Mouse (Mus musculus): ENCODE results near the gene Bpifa1. TPM values are rescaled to one million over a fixed set of nuclear protein-coding genes. Genes with fewer than 3 reads are reported as not detected.
"Not testable (repeated sequence)": the region's sequence is repeated elsewhere in the genome, so short reads cannot be mapped to it uniquely, and the experiment has no call there.

Bpifa1 gene
- total RNA-seq (2015), result not detected in 2 replicates
- total RNA-seq (2017), result not detected in 2 replicates

DNA sequence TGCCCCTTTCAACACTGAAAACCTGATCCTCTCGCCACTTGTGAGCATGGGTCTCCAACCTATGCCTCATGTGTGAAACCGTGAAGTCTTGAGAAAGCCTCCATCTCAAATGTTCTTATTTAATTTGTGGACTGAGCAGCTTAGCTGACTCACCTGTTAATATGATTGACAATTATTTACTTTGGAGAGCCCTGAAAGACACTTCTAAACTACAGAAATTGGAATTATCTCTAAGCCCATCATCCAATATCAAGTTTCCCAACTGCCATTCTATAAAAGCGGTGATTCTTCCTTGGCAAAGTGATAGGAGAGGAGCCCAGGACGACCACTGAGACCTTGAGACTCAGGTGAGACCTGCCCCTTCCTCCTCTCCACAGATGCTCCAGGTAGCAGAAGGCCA is at the start of gene Bpifa1:
Gene Bpifa1, plus strand, starts transcription at position 301 of the 400 bp plus-strand sequence.
- no peak for ATAC-seq (ENCODE audit: poor library complexity, severe bottlenecking)

GRCm38 (mm10) chr2:154097734-154098133 is 44.9 kb upstream of the Bpifa1 start:
- ATAC-seq (ENCODE audit: poor library complexity, severe bottlenecking), result no peak

- ATAC-seq (ENCODE audit: poor library complexity, severe bottlenecking), result no peak
Measured at GRCm38 (mm10) chr2:154117381-154117780, 25.3 kb upstream of the Bpifa1 start.

DNA sequence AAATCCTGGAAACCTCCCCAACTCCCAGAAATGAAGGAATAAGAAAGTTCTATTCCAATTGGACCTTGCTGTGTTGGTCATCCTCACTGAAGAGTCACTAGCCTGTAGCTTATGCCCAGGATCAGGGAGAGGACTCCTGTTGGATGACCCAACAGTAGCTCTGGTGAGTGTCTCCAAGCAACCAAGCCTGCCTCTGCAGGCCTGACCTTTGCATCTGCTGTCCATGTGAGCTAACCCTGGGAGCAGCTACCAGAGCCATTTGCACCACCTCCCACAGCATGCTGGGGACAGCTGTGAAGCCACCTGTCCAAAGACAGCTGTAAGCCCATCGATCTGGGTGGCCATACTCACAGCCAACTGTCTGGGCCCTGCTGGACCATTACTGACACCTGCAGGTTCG is 12.6 kb upstream of the Bpifa1 start, which contains the start of gene Bpifa3:
Gene Bpifa3, plus strand, starts transcription at position 217 of the 400 bp plus-strand sequence.
- ATAC-seq (ENCODE audit: poor library complexity, severe bottlenecking), result no peak

GRCm38 (mm10) chr2:154143735-154144134 is 1.1 kb downstream of the Bpifa1 start:
- no peak for ATAC-seq (ENCODE audit: poor library complexity, severe bottlenecking)

DNA sequence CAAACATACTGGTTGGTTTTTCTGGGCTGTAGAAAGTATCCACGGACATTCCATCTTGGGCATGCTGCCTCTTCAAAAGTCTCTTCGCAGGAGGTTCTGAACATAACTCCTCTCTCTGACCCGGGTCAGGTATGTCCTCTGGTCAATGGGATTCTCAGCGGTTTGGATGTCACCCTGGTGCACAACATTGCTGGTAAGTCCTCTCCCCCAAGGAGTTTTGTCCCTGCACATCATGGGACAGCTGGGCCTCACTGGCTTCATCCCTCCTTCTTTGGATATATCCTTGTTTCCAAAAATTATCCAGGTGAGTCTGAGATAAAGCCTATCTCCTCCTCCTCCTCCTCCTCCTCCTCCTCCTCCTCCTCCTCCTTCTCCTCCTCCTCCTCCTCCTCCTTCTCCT is 4.8 kb downstream of the Bpifa1 start:
- no peak for ATAC-seq (ENCODE audit: poor library complexity, severe bottlenecking)

DNA sequence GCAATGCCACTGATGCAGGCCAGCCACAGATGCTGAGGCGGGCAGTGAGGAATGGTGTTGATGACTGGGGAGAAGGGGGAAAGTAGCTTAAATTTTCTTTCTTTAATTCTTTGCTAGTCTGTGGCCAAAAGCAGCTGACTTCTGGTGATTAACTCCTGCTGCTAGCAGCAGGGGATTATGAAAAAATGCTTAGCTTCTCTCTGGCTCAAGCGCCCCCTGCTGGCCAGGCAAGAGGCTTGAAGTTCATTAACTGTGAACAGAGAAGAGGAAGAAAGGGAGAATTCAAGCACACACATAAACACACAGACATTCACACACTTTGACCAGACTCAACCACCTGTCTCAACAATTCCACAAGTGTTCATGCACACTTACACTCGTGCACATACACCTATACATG is 15.8 kb downstream of the Bpifa1 start:
- no peak for ATAC-seq (ENCODE audit: poor library complexity, severe bottlenecking)

DNA sequence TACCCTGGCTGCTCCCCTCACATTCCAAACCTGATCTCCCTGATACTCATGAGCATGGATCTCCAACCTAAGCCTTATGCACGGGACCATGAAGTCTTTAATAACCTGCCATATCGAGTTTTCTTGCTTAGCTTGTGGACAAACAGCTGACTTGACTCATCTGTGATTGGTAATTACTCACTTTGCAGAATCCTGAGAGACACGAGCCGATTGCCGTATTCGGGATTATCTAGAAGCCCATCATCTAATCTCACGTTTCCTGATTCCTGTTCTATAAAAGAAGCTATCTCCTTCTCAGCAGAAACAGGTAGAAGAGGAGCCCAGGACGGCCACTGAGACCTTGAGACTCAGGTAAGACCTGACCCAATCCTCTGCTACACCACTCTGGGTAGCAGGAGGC is 19.6 kb downstream of the Bpifa1 start, which contains the start of gene Bpifa5:
Gene Bpifa5, plus strand, starts transcription at position 301 of the 400 bp plus-strand sequence.
- no peak for ATAC-seq (ENCODE audit: poor library complexity, severe bottlenecking)

DNA sequence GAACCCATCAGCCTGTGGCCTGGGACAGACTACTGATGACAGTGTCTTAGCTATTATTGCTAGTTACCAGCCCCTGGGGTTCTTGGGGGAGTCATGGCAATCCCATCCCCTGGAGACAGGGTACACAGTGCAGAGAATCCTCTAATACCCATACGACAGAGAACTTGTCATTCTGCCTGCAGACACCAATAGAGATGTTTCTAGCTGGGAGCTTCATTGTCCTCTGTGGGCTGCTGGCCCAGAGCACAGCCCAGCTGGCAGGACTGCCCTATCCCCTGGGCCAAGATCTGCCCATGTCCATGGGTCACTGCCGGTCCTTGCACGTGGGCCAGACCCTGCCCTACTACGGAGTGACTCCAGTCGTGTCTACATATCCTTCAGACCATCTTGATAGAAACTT is 20.6 kb downstream of the Bpifa1 start:
- no peak for ATAC-seq (ENCODE audit: poor library complexity, severe bottlenecking)

- no peak for ATAC-seq (ENCODE audit: poor library complexity, severe bottlenecking)
Measured at GRCm38 (mm10) chr2:154169172-154169571, 26.5 kb downstream of the Bpifa1 start.

DNA sequence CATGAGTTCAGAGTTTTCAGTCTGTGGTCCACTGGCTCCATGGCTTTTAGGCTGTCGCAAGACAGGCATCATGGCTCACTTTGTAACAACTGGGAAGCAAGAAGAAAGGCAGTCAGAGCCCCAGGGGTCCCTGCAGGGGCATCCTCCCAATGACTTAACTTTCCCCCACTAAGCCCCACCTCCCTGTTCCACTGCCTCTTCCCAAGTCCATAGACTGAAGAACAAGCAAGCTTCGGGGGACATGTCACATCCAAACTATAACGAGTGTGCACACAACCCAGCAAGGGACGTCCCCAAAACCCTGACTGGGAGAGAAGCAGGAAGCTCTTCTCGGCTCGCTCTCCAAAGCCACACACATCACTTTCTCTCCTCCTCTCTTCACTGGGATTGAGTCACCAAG is 28.9 kb downstream of the Bpifa1 start:
- ATAC-seq (ENCODE audit: poor library complexity, severe bottlenecking), result no peak

- ATAC-seq (ENCODE audit: poor library complexity, severe bottlenecking), result no peak
Measured at GRCm38 (mm10) chr2:154173313-154173712, 30.6 kb downstream of the Bpifa1 start.

- ATAC-seq (ENCODE audit: poor library complexity, severe bottlenecking), result not testable (repeated sequence)
Measured at GRCm38 (mm10) chr2:154181900-154182299, 39.2 kb downstream of the Bpifa1 start.

GRCm38 (mm10) chr2:154183061-154183460 is 40.4 kb downstream of the Bpifa1 start:
- not testable (repeated sequence) for ATAC-seq (ENCODE audit: poor library complexity, severe bottlenecking)

DNA sequence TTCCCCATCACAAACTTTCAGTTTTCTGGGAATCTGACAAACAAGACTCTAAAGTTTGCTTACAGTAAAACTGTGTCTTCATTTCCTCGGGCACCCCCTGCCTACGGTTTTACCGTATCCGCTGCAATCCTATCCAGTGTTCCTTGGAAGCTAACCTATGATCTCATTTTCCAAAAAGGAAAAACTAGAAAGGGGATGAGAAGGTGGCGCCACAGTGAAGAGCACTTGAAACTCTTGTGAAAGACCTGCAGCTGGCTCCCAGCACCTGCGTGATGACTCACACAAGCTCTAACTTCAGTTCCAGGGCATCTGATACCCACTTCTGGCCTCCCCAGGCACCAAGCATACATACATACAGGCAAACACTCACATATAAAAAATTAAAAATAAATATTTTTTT is 42.6 kb downstream of the Bpifa1 start:
- no peak for ATAC-seq (ENCODE audit: poor library complexity, severe bottlenecking)

- ATAC-seq (ENCODE audit: poor library complexity, severe bottlenecking), result no peak
Measured at GRCm38 (mm10) chr2:154185748-154186147, 43.1 kb downstream of the Bpifa1 start.

DNA sequence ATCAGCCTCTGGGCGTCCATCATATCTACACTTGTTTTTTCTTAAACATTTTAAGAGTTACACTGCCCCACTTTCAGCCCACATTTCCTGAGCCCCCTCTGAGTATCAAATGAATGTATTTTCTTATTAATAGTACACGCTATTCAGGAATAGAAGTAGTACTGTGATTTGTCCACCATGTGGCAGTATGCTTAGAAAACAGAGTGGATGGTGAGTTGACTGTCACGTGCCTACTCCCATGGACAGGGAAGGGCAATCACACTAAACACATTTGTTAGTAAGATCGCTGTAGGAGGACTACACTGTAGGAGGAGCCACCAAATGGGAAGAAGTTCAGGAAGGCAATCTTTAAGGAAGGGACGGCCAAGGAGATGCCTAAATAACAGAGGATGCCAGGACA is 44.8 kb downstream of the Bpifa1 start:
- no peak for ATAC-seq (ENCODE audit: poor library complexity, severe bottlenecking)

- ATAC-seq (ENCODE audit: poor library complexity, severe bottlenecking), result no peak
Measured at GRCm38 (mm10) chr2:154189877-154190434, 47.3 kb downstream of the Bpifa1 start.

DNA sequence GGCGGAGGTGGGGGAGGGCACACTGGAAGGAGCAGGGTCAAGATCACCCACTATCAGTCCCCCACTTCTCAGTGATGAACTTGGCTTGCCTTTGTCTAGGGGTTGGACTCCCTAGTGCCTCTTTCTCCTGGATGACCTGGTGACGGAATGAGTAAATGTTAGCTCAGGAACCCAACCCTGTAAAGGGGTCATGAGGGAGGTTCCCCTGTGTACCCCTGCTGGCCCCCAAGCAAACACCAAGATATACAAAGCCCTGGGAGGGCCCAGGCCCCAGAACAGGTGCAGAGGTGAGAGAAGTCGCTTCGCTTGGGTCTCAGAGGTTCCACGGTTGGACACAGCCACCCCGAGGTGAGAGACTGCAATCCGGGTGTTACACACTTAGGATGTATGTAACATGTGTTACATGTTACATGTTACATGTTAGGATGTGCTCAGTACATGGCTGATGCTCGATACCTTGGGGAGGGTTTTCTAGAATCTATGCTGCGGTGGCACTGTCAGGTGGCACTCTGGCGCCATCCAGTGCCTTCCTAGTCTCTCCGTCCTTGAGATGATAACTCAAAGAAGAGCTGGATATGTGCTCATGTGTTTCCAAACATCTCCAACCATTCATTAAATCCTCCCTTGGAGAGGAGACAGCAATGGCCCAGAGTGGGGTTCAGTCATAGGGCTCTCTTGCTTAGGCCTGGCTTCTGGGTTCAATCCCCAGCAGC is 48.0 kb downstream of the Bpifa1 start, which contains the start of gene Bpifb1:
Gene Bpifb1, plus strand, starts transcription at position 273 of the 713 bp plus-strand sequence.
- ATAC-seq (ENCODE audit: poor library complexity, severe bottlenecking), result no peak

- no peak for ATAC-seq (ENCODE audit: poor library complexity, severe bottlenecking)
Measured at GRCm38 (mm10) chr2:154192141-154192540, 49.5 kb downstream of the Bpifa1 start.

- no peak for ATAC-seq (ENCODE audit: poor library complexity, severe bottlenecking)
Measured at GRCm38 (mm10) chr2:154193071-154193470, 50.4 kb downstream of the Bpifa1 start.

- ATAC-seq (ENCODE audit: poor library complexity, severe bottlenecking), result no peak
Measured at GRCm38 (mm10) chr2:154193994-154194504, 51.4 kb downstream of the Bpifa1 start.
